Mouse (Mus musculus) Patski (cell line): ENCODE measurements around the gene Hexim2. TPM values are rescaled to one million over a fixed set of nuclear protein-coding genes. Genes with fewer than 3 reads are reported as not detected.

Experiments
- ATAC-seq: fragments of 100-300 bp; one replicate; pipeline ENCODE4 v1.8.0; 2021
- CTCF ChIA-PET: fragments of 350-600 bp; sonication (Branson Sonifier 250); formaldehyde crosslinking; loops from one replicate; lab custom pipeline; 2022; ENCODE audit warnings: inconsistent platforms; lab: Charles Lee
- POLR2A ChIA-PET: fragments of 350-600 bp; sonication (Branson Sonifier 250); formaldehyde crosslinking; loops from one replicate; lab custom pipeline; 2022; ENCODE audit warnings: antibody characterized with exemption, inconsistent platforms; lab: Charles Lee
- DNase-seq: peaks from one replicate; pipeline ENCODE4 v3.0.0-alpha.2; 2011; ENCODE audit warnings: low read depth, low spot score
- H3K27me3 ChIP-seq: fragments of 371-371 bp; one replicate; pipeline ENCODE4 v1.5.1; 2021
- CTCF ChIP-seq: fragments of 100-300 bp; IDR thresholded peaks from one replicate; pipeline ENCODE4 v1.5.1; 2021
- in situ Hi-C: fragments of 300-500 bp; cut with MboI; formaldehyde crosslinking; loops from 3 replicates; pipeline ENCODE4 v1.11.1; 2018; ENCODE audit warnings: low pct_unique_long_range_greater_than_20kb, mixed read lengths
- polyA plus RNA-seq: library from polyadenylated mRNA; unstranded; gene quantifications from one replicate; pipeline ENCODE4 v1.2.3, GENCODE M21; 2021

Gene Hexim2
- polyA plus RNA-seq, 1 experiment from 2014 or later = 20.6 TPM

GRCm38 (mm10) chr11:103147766-103148165 lies 15.5 kb downstream of the Hexim2 start:
- ChIA-PET POLR2A (interaction anchor here (3.2 kb wide), 1 partner anchor 31 kb away, joined by 8 read pairs; no protein-coding TSS in a partner anchor), CTCF (interaction anchor here (1.9 kb wide), 1 partner anchor 11 kb away, joined by 6 read pairs; no protein-coding TSS in a partner anchor)
- no peak for TF ChIP-seq CTCF
- no peak for ATAC-seq
- in situ Hi-C loops = no loop called here
- no peak for DNase-seq
- no peaks in the 10 kb centered on the region for H3K27me3 ChIP-seq

- DNase-seq (no peak), ATAC-seq (no peak)
- POLR2A ChIA-PET = no interaction called here
- in situ Hi-C loops = loop anchor here (10.0 kb wide), 1 partner anchor 45 kb away; the partner anchor contains the start of genes Acbd4 and Plcd3
- TF ChIP-seq CTCF = no peak
- no peaks in the 10 kb centered on the region for H3K27me3 ChIP-seq
- CTCF ChIA-PET = no interaction called here
These were observed 17.5 kb downstream of the Hexim2 start for GRCm38 (mm10) chr11:103149771-103150170.

GRCm38 (mm10) chr11:103158621-103159478 lies 26.6 kb downstream of the Hexim2 start:
- no peak for DNase-seq
- peak; percentile 94 for ATAC-seq
- TF ChIP-seq CTCF = peak; percentile 80
- in situ Hi-C loops = loop anchor here (5.0 to 10.0 kb wide), 2 partner anchors 37 to 54 kb away; partner anchors contain the start of genes Acbd4 and Plcd3
- CTCF ChIA-PET = interaction anchor here (0.7 to 3.6 kb wide), 19 partner anchors 10 to 177 kb away, joined by 3 to 42 read pairs (median 6); partner anchors contain the start of genes Acbd4, Hexim1, Hexim2 and Plcd3
- no peaks in the 10 kb centered on the region for H3K27me3 ChIP-seq
- POLR2A ChIA-PET = interaction anchor here (0.6 to 3.4 kb wide), 11 partner anchors 14 to 236 kb away, joined by 3 to 49 read pairs (median 4); partner anchors contain the start of genes Acbd4, Hexim1 and Plcd3

DNA sequence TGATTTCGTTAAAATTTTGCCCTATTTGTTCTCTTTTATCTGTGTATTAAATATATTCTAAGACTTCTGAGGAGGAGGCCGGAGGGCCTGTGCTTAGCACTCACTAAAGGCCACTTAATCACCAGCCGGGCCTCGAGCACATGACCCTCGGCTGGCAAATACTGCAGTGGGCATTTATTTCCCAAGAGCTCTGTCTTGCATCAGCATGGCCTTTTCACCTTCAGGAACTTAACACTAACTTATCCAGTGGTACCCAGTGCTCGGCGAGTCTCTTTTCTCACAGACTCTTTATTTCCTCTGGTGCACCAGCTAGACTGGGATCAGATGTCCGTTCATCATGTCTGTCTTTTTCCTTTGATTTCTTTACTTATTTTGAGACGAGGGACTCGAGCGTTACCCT lies 28.5 kb downstream of the Hexim2 start:
- TF ChIP-seq CTCF = no peak
- in situ Hi-C loops = loop anchor here (5.0 kb wide), 1 partner anchor 167 kb away; no protein-coding TSS in a partner anchor
- CTCF ChIA-PET = interaction anchor here (3.1 to 3.6 kb wide), 3 partner anchors 32 to 59 kb away, joined by 35 to 42 read pairs (median 39); partner anchors contain the start of genes Acbd4, Hexim2 and Plcd3
- ATAC-seq (no peak), DNase-seq (no peak)
- no peaks in the 10 kb centered on the region for H3K27me3 ChIP-seq
- POLR2A ChIA-PET = interaction anchor here (0.6 kb wide), 1 partner anchor 26 kb away, joined by 3 read pairs; no protein-coding TSS in a partner anchor

- peak; percentile 35 for TF ChIP-seq CTCF
- no peaks in the 10 kb centered on the region for H3K27me3 ChIP-seq
- ATAC-seq = no peak
- in situ Hi-C loops = loop anchor here (5.0 kb wide), 1 partner anchor 166 kb away; no protein-coding TSS in a partner anchor
- ChIA-PET CTCF (no interaction called here), POLR2A (interaction anchor here (0.6 kb wide), 1 partner anchor 26 kb away, joined by 3 read pairs; no protein-coding TSS in a partner anchor)
- no peak for DNase-seq
These were observed 29.2 kb downstream of the Hexim2 start for GRCm38 (mm10) chr11:103161449-103161848.

- in situ Hi-C loops = loop anchor here (5.0 kb wide), 1 partner anchor 165 kb away; no protein-coding TSS in a partner anchor
- POLR2A ChIA-PET = no interaction called here
- H3K27me3 ChIP-seq = no peaks in the 10 kb centered on the region
- CTCF ChIA-PET = no interaction called here
- no peak for ATAC-seq
- peak; percentile 78 for TF ChIP-seq CTCF
- no peak for DNase-seq
These were observed 29.9 kb downstream of the Hexim2 start for GRCm38 (mm10) chr11:103162132-103162531.

DNA sequence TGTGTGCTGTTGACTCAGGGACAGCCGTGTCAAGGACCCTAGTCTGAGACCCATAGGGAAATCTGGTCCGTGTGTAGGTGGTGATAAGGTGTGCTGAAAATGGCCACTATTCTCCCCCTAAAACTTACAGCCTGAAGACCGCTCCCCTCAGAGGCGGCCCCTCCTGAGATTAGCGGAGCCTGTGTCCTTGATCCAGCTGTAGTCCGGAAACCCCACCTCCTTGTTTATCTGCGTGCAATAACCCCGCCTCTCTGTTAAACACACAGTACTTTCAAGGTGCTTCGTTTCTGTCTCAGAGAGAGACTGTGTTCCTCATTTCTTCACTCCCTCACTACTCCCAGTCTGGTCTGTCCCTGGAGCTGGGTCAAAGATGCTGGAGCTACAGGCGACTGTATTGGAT lies 32.2 kb downstream of the Hexim2 start:
- ChIA-PET POLR2A (no interaction called here), CTCF (interaction anchor here (1.2 kb wide), 2 partner anchors 62 to 160 kb away, joined by 3 to 4 read pairs; no protein-coding TSS in a partner anchor)
- in situ Hi-C loops = loop anchor here (5.0 kb wide), 1 partner anchor 163 kb away; no protein-coding TSS in a partner anchor
- no peak for DNase-seq
- ATAC-seq = no peak
- H3K27me3 ChIP-seq = no peaks in the 10 kb centered on the region
- TF ChIP-seq CTCF = no peak

- in situ Hi-C loops = no loop called here
- peak; percentile 98 for TF ChIP-seq CTCF
- DNase-seq (no peak), ATAC-seq (no peak)
- no peaks in the 10 kb centered on the region for H3K27me3 ChIP-seq
- CTCF ChIA-PET = interaction anchor here (0.6 to 2.1 kb wide), 14 partner anchors 9 to 296 kb away, joined by 3 to 25 read pairs (median 4); no protein-coding TSS in a partner anchor
- POLR2A ChIA-PET = interaction anchor here (0.7 to 1.2 kb wide), 3 partner anchors 16 to 51 kb away, joined by 3 to 5 read pairs (median 3); no protein-coding TSS in a partner anchor
These were observed 36.6 kb downstream of the Hexim2 start for GRCm38 (mm10) chr11:103168690-103169390.

- no peak for ATAC-seq
- no peak for TF ChIP-seq CTCF
- H3K27me3 ChIP-seq = no peaks in the 10 kb centered on the region
- no peak for DNase-seq
- in situ Hi-C loops = no loop called here
- ChIA-PET CTCF (interaction anchor here (0.9 to 2.1 kb wide), 8 partner anchors 10 to 295 kb away, joined by 3 to 25 read pairs (median 7); no protein-coding TSS in a partner anchor), POLR2A (no interaction called here)
These were observed 37.4 kb downstream of the Hexim2 start for GRCm38 (mm10) chr11:103169664-103170063.
